Mouse (Mus musculus) embryonic facial prominence, embryonic 12.5 days (tissue): ENCODE data around the gene Ap2b1. TPM values are rescaled to one million over a fixed set of nuclear protein-coding genes. Genes with fewer than 3 reads are reported as not detected.
"Not testable (repeated sequence)": the region's sequence is repeated elsewhere in the genome, so short reads cannot be mapped to it uniquely, and the experiment has no call there.

Source experiments
- ATAC-seq: fragments of 200-750 bp; cut with Nextera tagmentation; 2 replicates; pipeline ENCODE4 v1.8.0; 2017; ENCODE audit not compliant: insufficient number of reproducible peaks, insufficient read depth, low FRiP score, low TSS enrichment
- H3K27ac ChIP-seq: fragments of 300-500 bp; sonication (generic); 2 replicates; pipeline ENCODE4 v1.5.1; 2016; ENCODE audit warnings: mild to moderate bottlenecking
- H3K27me3 ChIP-seq: fragments of 300-500 bp; sonication (generic); 2 replicates; pipeline ENCODE4 v1.6.1; 2016; ENCODE audit warnings: mild to moderate bottlenecking, moderate library complexity
- H3K36me3 ChIP-seq: fragments of 300-500 bp; sonication (generic); 2 replicates; pipeline ENCODE4 v1.6.1; 2016; ENCODE audit warnings: mild to moderate bottlenecking
- H3K4me1 ChIP-seq: fragments of 300-500 bp; sonication (generic); 2 replicates; pipeline ENCODE4 v1.6.1; 2016
- H3K4me2 ChIP-seq: fragments of 300-500 bp; sonication (generic); replicated peaks from 2 replicates; pipeline ENCODE4 v1.6.1; 2016; ENCODE audit warnings: mild to moderate bottlenecking, moderate library complexity
- H3K4me3 ChIP-seq: fragments of 300-500 bp; sonication (generic); 2 replicates; pipeline ENCODE4 v1.5.1; 2016; ENCODE audit warnings: mild to moderate bottlenecking
- H3K9ac ChIP-seq: fragments of 300-500 bp; sonication (generic); 2 replicates; pipeline ENCODE4 v1.6.1; 2016; ENCODE audit warnings: mild to moderate bottlenecking, moderate library complexity
- H3K9me3 ChIP-seq: fragments of 300-500 bp; sonication (generic); 2 replicates; pipeline ENCODE4 v1.6.1; 2016; ENCODE audit warnings: mild to moderate bottlenecking, moderate library complexity
- WGBS: fragments of 180-500 bp; shearing (Covaris S2); methylation state at CpG from one replicate; pipeline ENCODE4 v1.1.7; 2016; 5-methylcytosine and 5-hydroxymethylcytosine counted together
- polyA plus RNA-seq: library from polyadenylated mRNA; unstranded; fragments of >200 nt; fragmentation: Nextera tagmentation; extraction: Ambion mirVana; gene quantifications from 2 replicates; pipeline ENCODE4 v1.2.1, GENCODE M21; 2016

The Ap2b1 gene
- polyA plus RNA-seq, 1 experiment from 2014 or later = 67.9 TPM

GRCm38 (mm10) chr11:83302526-83303251 lies 3.9 kb downstream of the Ap2b1 start, which contains the start of gene Pex12:
TSS of gene Pex12 (minus strand) at chr11:83302586.
- peak; percentile 81 for ATAC-seq
- Histone ChIP-seq H3K4me2 (peak within 1 kb of the TSS; percentile 69), H3K9ac (peak within 1 kb of the TSS; percentile 84), H3K4me3 (peak within 1 kb of the TSS; percentile 89), H3K27ac (peak within 1 kb of the TSS; percentile 94), H3K9me3 (no peaks in the 10 kb centered on the region), H3K4me1 (peaks cover 18% of the 10 kb centered on the region), H3K36me3 (no peaks in the 10 kb centered on the region), H3K27me3 (no peaks in the 10 kb centered on the region)
- 1% methylated on average over 51 of the region's 51 CpGs for WGBS

GRCm38 (mm10) chr11:83303751-83304150 lies 4.9 kb downstream of the Ap2b1 start:
- no peak for ATAC-seq
- Histone ChIP-seq H3K36me3 (peaks cover under 1% of the 10 kb centered on the region; the same call in 1 of the 2 replicates), H3K27me3 (no peaks in the 10 kb centered on the region), H3K4me2 (peak overlapping the region; percentile 69), H3K4me3 (0 out of 2 replicates have a peak overlapping the region, but pooled peaks have one; percentile 89), H3K9ac (no peak overlapping the region), H3K27ac (no peak overlapping the region), H3K9me3 (no peaks in the 10 kb centered on the region), H3K4me1 (peaks cover 12% of the 10 kb centered on the region)
- 52% methylated on average over 5 of the region's 5 CpGs for WGBS

GRCm38 (mm10) chr11:83304485-83304884 lies 5.7 kb downstream of the Ap2b1 start:
- H3K9me3 ChIP-seq = no peaks in the 10 kb centered on the region
- no peak for ATAC-seq
- no peak overlapping the region for H3K27ac ChIP-seq
- no peaks in the 10 kb centered on the region for H3K27me3 ChIP-seq
- no peak overlapping the region for H3K9ac ChIP-seq
- H3K4me1 ChIP-seq = peaks cover 12% of the 10 kb centered on the region
- H3K4me3 ChIP-seq = no peak overlapping the region
- H3K36me3 ChIP-seq = peaks cover 4% of the 10 kb centered on the region; the same call in 1 of the 2 replicates
- WGBS = 91% methylated on average over 2 of the region's 2 CpGs
- peak overlapping the region; percentile 69 for H3K4me2 ChIP-seq

- peaks cover 12% of the 10 kb centered on the region for H3K4me1 ChIP-seq
- H3K36me3 ChIP-seq = peaks cover 9% of the 10 kb centered on the region; the same call in 1 of the 2 replicates
- 71% methylated on average over 4 of the region's 4 CpGs for WGBS
- H3K4me3 ChIP-seq = no peak overlapping the region
- no peak overlapping the region for H3K9ac ChIP-seq
- no peaks in the 10 kb centered on the region for H3K27me3 ChIP-seq
- no peak for ATAC-seq
- no peak overlapping the region for H3K27ac ChIP-seq
- no peaks in the 10 kb centered on the region for H3K9me3 ChIP-seq
- H3K4me2 ChIP-seq = no peak overlapping the region
These were observed 8.0 kb downstream of the Ap2b1 start for GRCm38 (mm10) chr11:83306700-83307253.

DNA sequence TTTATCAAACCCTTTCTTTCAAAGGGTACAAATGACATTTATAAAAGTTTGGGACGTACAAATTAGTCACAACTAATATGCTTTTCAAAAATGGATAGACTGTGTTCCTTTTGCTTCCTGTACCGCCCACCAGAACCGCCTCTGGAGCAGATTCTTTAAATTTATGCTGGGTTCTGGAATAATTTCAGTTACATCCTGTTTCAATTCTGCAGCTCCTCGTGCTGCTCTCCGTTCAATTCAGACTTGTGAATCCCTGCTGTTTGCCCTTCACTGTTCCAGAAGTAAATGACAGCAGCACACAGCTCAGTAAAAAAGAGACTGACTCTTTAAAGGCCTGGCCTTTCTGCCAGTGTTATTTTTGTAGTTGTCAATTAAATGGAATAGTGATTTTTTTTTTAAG lies 13.6 kb downstream of the Ap2b1 start:
- no peak overlapping the region for H3K4me3 ChIP-seq
- H3K27ac ChIP-seq = no peak overlapping the region
- H3K4me1 ChIP-seq = no peaks in the 10 kb centered on the region
- no peaks in the 10 kb centered on the region for H3K9me3 ChIP-seq
- no peak for ATAC-seq
- peaks cover 29% of the 10 kb centered on the region for H3K36me3 ChIP-seq
- no peak overlapping the region for H3K9ac ChIP-seq
- 77% methylated on average over 5 of the region's 5 CpGs for WGBS
- no peak overlapping the region for H3K4me2 ChIP-seq
- H3K27me3 ChIP-seq = no peaks in the 10 kb centered on the region

- peaks cover 50% of the 10 kb centered on the region for H3K36me3 ChIP-seq
- ATAC-seq = no peak
- H3K27ac ChIP-seq = no peak overlapping the region
- WGBS = 90% methylated on average over 4 of the region's 4 CpGs
- H3K9ac ChIP-seq = no peak overlapping the region
- H3K4me3 ChIP-seq = no peak overlapping the region
- no peaks in the 10 kb centered on the region for H3K9me3 ChIP-seq
- no peaks in the 10 kb centered on the region for H3K4me1 ChIP-seq
- H3K4me2 ChIP-seq = no peak overlapping the region
- no peaks in the 10 kb centered on the region for H3K27me3 ChIP-seq
These were observed 20.2 kb downstream of the Ap2b1 start for GRCm38 (mm10) chr11:83319048-83319447.

DNA sequence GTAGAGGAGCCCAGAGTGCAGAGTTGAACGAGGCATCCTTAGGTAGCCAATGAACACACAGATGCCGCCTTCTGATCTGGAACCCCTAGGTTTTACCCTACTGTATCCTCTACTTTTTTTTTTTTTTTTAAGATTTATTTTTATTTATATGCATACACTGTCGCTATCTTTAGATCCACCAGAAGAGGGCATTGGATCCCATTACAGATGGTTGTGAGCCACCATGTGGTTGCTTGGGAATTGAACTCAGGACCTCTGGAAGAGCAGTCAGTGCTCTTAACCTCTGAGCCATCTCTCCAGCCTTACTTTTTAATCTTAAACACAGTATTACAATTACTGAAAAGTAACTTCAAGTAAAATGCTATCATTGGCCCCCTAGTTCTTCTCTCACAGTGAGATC lies 27.9 kb downstream of the Ap2b1 start:
- H3K9ac ChIP-seq, H3K27me3 ChIP-seq, H3K27ac ChIP-seq, H3K4me1 ChIP-seq, ATAC-seq, H3K4me2 ChIP-seq, H3K9me3 ChIP-seq, H3K4me3 ChIP-seq: not testable (repeated sequence)
- 87% methylated on average over 3 of the region's 3 CpGs for WGBS
- peaks cover 55% of the 10 kb centered on the region for H3K36me3 ChIP-seq

GRCm38 (mm10) chr11:83327427-83327826 lies 28.6 kb downstream of the Ap2b1 start:
- H3K9me3 ChIP-seq = no peaks in the 10 kb centered on the region

DNA sequence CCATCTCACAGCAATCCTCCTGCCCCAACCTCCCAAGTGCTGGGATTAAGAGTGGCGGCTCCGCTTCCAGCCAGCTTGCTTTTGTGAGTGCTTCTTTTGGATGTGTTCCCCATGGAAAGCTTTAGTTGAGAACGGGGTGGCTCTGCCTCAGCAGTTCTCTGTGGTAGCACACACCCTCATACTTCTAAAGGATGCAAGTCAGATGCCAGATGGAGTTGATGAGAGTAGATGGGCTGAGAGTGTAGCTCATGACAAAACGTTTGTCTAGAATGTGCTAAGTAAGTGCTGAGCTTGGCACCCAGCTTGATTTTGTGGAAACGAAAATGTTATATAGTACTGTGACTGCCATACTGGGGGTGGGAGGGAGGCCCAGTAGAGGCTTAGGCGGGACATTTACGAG lies 37.0 kb downstream of the Ap2b1 start:
- Histone ChIP-seq H3K9ac (no peak overlapping the region), H3K4me1 (no peaks in the 10 kb centered on the region), H3K27me3 (no peaks in the 10 kb centered on the region), H3K9me3 (no peaks in the 10 kb centered on the region), H3K36me3 (peaks cover 55% of the 10 kb centered on the region), H3K4me2 (no peak overlapping the region), H3K27ac (no peak overlapping the region), H3K4me3 (no peak overlapping the region)
- ATAC-seq = no peak
- WGBS = 87% methylated on average over 7 of the region's 7 CpGs

More at GRCm38 (mm10) chr11:83327427-83327826, 28.6 kb downstream of the Ap2b1 start:
- no peak overlapping the region for H3K27ac ChIP-seq
- no peak overlapping the region for H3K4me2 ChIP-seq
- H3K27me3 ChIP-seq = no peaks in the 10 kb centered on the region
- H3K4me3 ChIP-seq = no peak overlapping the region
- no peak overlapping the region for H3K9ac ChIP-seq
- 61% methylated on average over 3 of the region's 3 CpGs for WGBS
- H3K36me3 ChIP-seq = peaks cover 47% of the 10 kb centered on the region
- no peak for ATAC-seq
- no peaks in the 10 kb centered on the region for H3K4me1 ChIP-seq

DNA sequence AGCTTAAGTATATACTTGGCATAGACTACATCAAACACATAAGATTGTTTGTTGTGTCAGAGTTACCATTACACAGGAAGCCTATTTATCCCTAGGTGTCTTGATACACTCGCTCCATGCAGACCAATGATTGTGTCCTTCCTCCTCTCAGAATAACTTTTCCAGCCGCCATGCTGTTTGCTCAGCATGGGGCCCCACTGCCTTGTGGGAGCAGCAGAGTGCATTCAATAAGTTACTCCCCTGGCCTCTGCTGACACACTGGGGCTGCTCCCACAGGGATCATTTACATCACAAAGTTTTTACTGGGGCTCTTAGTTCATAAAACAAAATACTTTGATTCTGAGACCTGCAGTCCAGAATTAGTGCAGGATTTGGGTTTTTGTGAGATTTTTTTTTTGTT lies 40.9 kb downstream of the Ap2b1 start:
- H3K9ac ChIP-seq = no peak overlapping the region
- no peak overlapping the region for H3K4me2 ChIP-seq
- no peaks in the 10 kb centered on the region for H3K4me1 ChIP-seq
- ATAC-seq = no peak
- H3K9me3 ChIP-seq = no peaks in the 10 kb centered on the region
- 60% methylated on average over 2 of the region's 2 CpGs for WGBS
- H3K4me3 ChIP-seq = no peak overlapping the region
- no peak overlapping the region for H3K27ac ChIP-seq
- peaks cover 66% of the 10 kb centered on the region for H3K36me3 ChIP-seq
- H3K27me3 ChIP-seq = no peaks in the 10 kb centered on the region

GRCm38 (mm10) chr11:83341716-83342245 lies 43.0 kb downstream of the Ap2b1 start:
- Histone ChIP-seq H3K4me2 (no peak overlapping the region), H3K27ac (no peak overlapping the region), H3K4me3 (no peak overlapping the region), H3K36me3 (peaks cover 62% of the 10 kb centered on the region), H3K4me1 (no peaks in the 10 kb centered on the region), H3K9ac (no peak overlapping the region), H3K9me3 (no peaks in the 10 kb centered on the region), H3K27me3 (no peaks in the 10 kb centered on the region)
- ATAC-seq = no peak
- 84% methylated on average over 3 of the region's 3 CpGs for WGBS

DNA sequence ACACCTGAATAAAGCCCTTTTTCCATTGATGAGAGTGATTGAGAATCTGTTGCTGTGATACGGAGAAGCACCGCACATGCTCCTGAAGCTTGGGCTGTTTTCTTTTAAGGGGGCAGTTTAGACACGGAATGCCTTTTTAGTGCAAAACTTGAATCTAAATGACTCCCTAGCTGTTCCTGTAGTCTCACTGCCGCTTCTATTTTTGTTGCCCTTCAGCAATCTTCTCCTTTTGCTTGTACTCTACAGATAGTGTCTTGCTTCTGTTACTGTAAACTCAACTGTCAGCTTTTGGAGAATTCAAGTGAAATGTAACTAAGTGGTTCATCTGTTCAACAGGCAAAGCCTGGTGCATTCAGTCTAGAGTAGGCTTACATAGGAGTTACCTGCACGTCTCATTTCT lies 56.6 kb downstream of the Ap2b1 start:
- no peak overlapping the region for H3K4me3 ChIP-seq
- peaks cover 26% of the 10 kb centered on the region for H3K36me3 ChIP-seq
- H3K27ac ChIP-seq = no peak overlapping the region
- H3K9ac ChIP-seq = no peak overlapping the region
- H3K4me1 ChIP-seq = no peaks in the 10 kb centered on the region
- no peaks in the 10 kb centered on the region for H3K9me3 ChIP-seq
- H3K4me2 ChIP-seq = no peak overlapping the region
- ATAC-seq = no peak
- no peaks in the 10 kb centered on the region for H3K27me3 ChIP-seq
- WGBS = 87% methylated on average over 5 of the region's 5 CpGs
